Mouse (Mus musculus) adrenal gland, postnatal 25 days (tissue): ENCODE data around the gene Mus81. TPM values are rescaled to one million over a fixed set of nuclear protein-coding genes. Genes with fewer than 3 reads are reported as not detected.

Source experiments
- DNase-seq: peaks from one replicate; pipeline ENCODE4 v3.0.0; 2021; ENCODE audit warnings: mixed read lengths
- total RNA-seq: library from RNA; stranded (reverse); gene quantifications from 2 replicates; pipeline ENCODE4 v1.2.3, GENCODE M21; 2021

The Mus81 gene
- total RNA-seq, 1 experiment from 2014 or later, result 35.0 TPM

- no peak for DNase-seq
Measured at GRCm38 (mm10) chr19:5445747-5446146, 42.5 kb downstream of the Mus81 start.

GRCm38 (mm10) chr19:5444954-5445353 lies 43.2 kb downstream of the Mus81 start:
- no peak for DNase-seq

GRCm38 (mm10) chr19:5444371-5444908 lies 43.8 kb downstream of the Mus81 start:
- no peak for DNase-seq

- no peak for DNase-seq
Measured at GRCm38 (mm10) chr19:5433951-5434350, 54.3 kb downstream of the Mus81 start.

GRCm38 (mm10) chr19:5432992-5433852 lies 55.0 kb downstream of the Mus81 start:
- DNase-seq, result peak; percentile 58

Other genes starting within 250 kb of the Mus81 start
- gene Pacs1, start 215.3 kb downstream of the Mus81 start, total RNA-seq, result 18.0 and 26.9 TPM in 2 replicates
- 175 and 194 TPM in 2 replicates for gene Sf3b2, start 192.9 kb downstream of the Mus81 start, total RNA-seq
- not detected in 2 replicates for gene Gal3st3, start 190.1 kb downstream of the Mus81 start, total RNA-seq
- gene Catsper1, start 152.7 kb downstream of the Mus81 start, total RNA-seq, result not detected in 2 replicates
- 1.6 TPM in 1 of 2 replicates, not detected in the other for gene Cst6, start 138.8 kb downstream of the Mus81 start, total RNA-seq
- gene Eif1ad, start 121.7 kb downstream of the Mus81 start, total RNA-seq, result 25.0 and 25.1 TPM in 2 replicates
- 148 and 160 TPM in 2 replicates for gene Banf1, start 121.2 kb downstream of the Mus81 start, total RNA-seq
- 49.8 and 93.4 TPM in 2 replicates for gene Sart1, start 99.7 kb downstream of the Mus81 start, total RNA-seq
- gene Tsga10ip, start 85.9 kb downstream of the Mus81 start, total RNA-seq, result not detected in 2 replicates
- 182 and 221 TPM in 2 replicates for gene Drap1, start 63.4 kb downstream of the Mus81 start, total RNA-seq
- 43.1 and 51.1 TPM in 2 replicates for gene AI837181, start 63.3 kb downstream of the Mus81 start, total RNA-seq
- not detected in 2 replicates for gene Fosl1, start 40.9 kb downstream of the Mus81 start, total RNA-seq
- 7.2 and 10.9 TPM in 2 replicates for gene Ccdc85b, start 30.5 kb downstream of the Mus81 start, total RNA-seq
- 53.7 and 100 TPM in 2 replicates for gene Fibp, start 27.8 kb downstream of the Mus81 start, total RNA-seq
- gene Ctsw, start 19.9 kb downstream of the Mus81 start, total RNA-seq, result not detected in 2 replicates
- gene Efemp2, start 14.4 kb downstream of the Mus81 start, total RNA-seq, result 55.5 and 56.3 TPM in 2 replicates
- 625 and 632 TPM in 2 replicates for gene Cfl1, start 2.1 kb upstream of the Mus81 start, total RNA-seq
- 2.2 and 3.7 TPM in 2 replicates for gene 1700020D05Rik, start 15.4 kb upstream of the Mus81 start, total RNA-seq
- gene Snx32, start 22.1 kb upstream of the Mus81 start, total RNA-seq, result 13.1 and 18.4 TPM in 2 replicates
- not detected in 2 replicates for gene Ovol1, start 72.2 kb upstream of the Mus81 start, total RNA-seq
- 13.1 and 16.4 TPM in 2 replicates for gene Ap5b1, start 79.6 kb upstream of the Mus81 start, total RNA-seq
- gene Rnaseh2c, start 113.5 kb upstream of the Mus81 start, total RNA-seq, result 97.8 and 144 TPM in 2 replicates
- 74.6 and 86.3 TPM in 2 replicates for gene Kat5, start 121.8 kb upstream of the Mus81 start, total RNA-seq
- gene Rela, start 149.1 kb upstream of the Mus81 start, total RNA-seq, result 96.3 and 101 TPM in 2 replicates
- gene Sipa1, start 175.3 kb upstream of the Mus81 start, total RNA-seq, result 61.8 and 76.7 TPM in 2 replicates
- 43.7 and 49.7 TPM in 2 replicates for gene Map3k11, start 200.3 kb upstream of the Mus81 start, total RNA-seq
- gene Pcnx3, start 200.5 kb upstream of the Mus81 start, total RNA-seq, result 110 and 124 TPM in 2 replicates
- not detected in 2 replicates for gene Kcnk7, start 216.0 kb upstream of the Mus81 start, total RNA-seq
- gene Ehbp1l1, start 237.9 kb upstream of the Mus81 start, total RNA-seq, result 35.7 and 40.9 TPM in 2 replicates
- 44.8 and 59.4 TPM in 2 replicates for gene Fam89b, start 241.3 kb upstream of the Mus81 start, total RNA-seq